Mouse (Mus musculus) liver, adult 2 months (tissue): ENCODE data around the gene Ogfod3. TPM values are rescaled to one million over a fixed set of nuclear protein-coding genes. Genes with fewer than 3 reads are reported as not detected.
A peak's percentile ranks its signal among the peaks of the same experiment; 100 is the strongest.

Experiments
- DNase-seq: peaks from one replicate; pipeline ENCODE4 v3.0.0-alpha.2; 2011; ENCODE audit warnings: low read depth, low spot score; ENCODE audit errors: extremely low read depth
- H3K27ac ChIP-seq: fragments of 200-500 bp; replicated peaks from 2 replicates; pipeline ENCODE4 v1.5.1; 2012; ENCODE audit warnings: low read depth, mild to moderate bottlenecking, control low read depth, inconsistent platforms, low read length; ENCODE audit not compliant: insufficient read depth
- H3K27me3 ChIP-seq: fragments of 200-500 bp; 2 replicates; pipeline ENCODE4 v1.6.1; 2012; ENCODE audit warnings: mild to moderate bottlenecking, moderate library complexity, low read length, inconsistent platforms; ENCODE audit not compliant: control insufficient read depth, insufficient read depth
- H3K36me3 ChIP-seq: fragments of 200-500 bp; 2 replicates; pipeline ENCODE4 v1.6.1; 2012; ENCODE audit warnings: low read length, inconsistent platforms; ENCODE audit not compliant: control insufficient read depth, insufficient read depth
- H3K4me1 ChIP-seq: fragments of 200-500 bp; 2 replicates; pipeline ENCODE4 v1.6.1; 2011; ENCODE audit warnings: low read length; ENCODE audit not compliant: control insufficient read depth, insufficient read depth
- H3K4me3 ChIP-seq: fragments of 200-500 bp; 2 replicates; pipeline ENCODE4 v1.5.1; 2011; ENCODE audit warnings: low read depth, mild to moderate bottlenecking, control low read depth, low read length, moderate library complexity; ENCODE audit not compliant: insufficient read depth
- H3K79me2 ChIP-seq: fragments of 200-500 bp; 2 replicates; pipeline ENCODE4 v1.6.1; 2012; ENCODE audit warnings: inconsistent platforms, mild to moderate bottlenecking, low read length, moderate library complexity; ENCODE audit not compliant: control insufficient read depth, insufficient read depth
- H3K9ac ChIP-seq: fragments of 200-500 bp; 2 replicates; pipeline ENCODE4 v1.6.1; 2012; ENCODE audit warnings: low read depth, mild to moderate bottlenecking, control low read depth, inconsistent platforms, low read length
- CTCF ChIP-seq: fragments of 200-500 bp; IDR thresholded peaks from 2 replicates; pipeline ENCODE4 v1.5.1; 2011; ENCODE audit warnings: low read depth, low read length, control low read depth
- POLR2A ChIP-seq: fragments of 200-500 bp; IDR thresholded peaks from 2 replicates; pipeline ENCODE4 v1.6.1; 2011; ENCODE audit warnings: low read length, control low read depth; ENCODE audit not compliant: insufficient read depth; ENCODE audit errors: extremely low read depth
- WGBS: fragments of 180-500 bp; shearing (Covaris S2); methylation state at CpG from one replicate; pipeline ENCODE4 v1.1.7; 2018; 5-methylcytosine and 5-hydroxymethylcytosine counted together
- polyA plus RNA-seq: library from polyadenylated mRNA; depleted of rRNA; stranded (reverse); fragments of >200 nt; gene quantifications from 2 replicates; pipeline ENCODE4 v1.2.3, GENCODE M21; 2012
- total RNA-seq: library from RNA; depleted of rRNA; stranded (reverse); fragments of >200 nt; gene quantifications from 2 replicates; pipeline ENCODE4 v1.2.3, GENCODE M21; 2014

Ogfod3 gene
- total and polyA plus RNA-seq, 2 experiments = 7.9 to 8.6 TPM

GRCm38 (mm10) chr11:121189681-121190080, 14.8 kb downstream of the Ogfod3 start:
- no peak overlapping the region for H3K9ac ChIP-seq
- peak; percentile 75 for DNase-seq
- H3K4me3 ChIP-seq = no peak overlapping the region
- no peaks in the 10 kb centered on the region for H3K36me3 ChIP-seq
- H3K27ac ChIP-seq = no peak overlapping the region
- 21% methylated on average over 3 of the region's 3 CpGs for WGBS
- TF ChIP-seq POLR2A = no peak
- TF ChIP-seq CTCF = no peak
- H3K79me2 ChIP-seq = no peaks in the 10 kb centered on the region
- peaks cover 6% of the 10 kb centered on the region for H3K4me1 ChIP-seq
- no peaks in the 10 kb centered on the region for H3K27me3 ChIP-seq

DNA sequence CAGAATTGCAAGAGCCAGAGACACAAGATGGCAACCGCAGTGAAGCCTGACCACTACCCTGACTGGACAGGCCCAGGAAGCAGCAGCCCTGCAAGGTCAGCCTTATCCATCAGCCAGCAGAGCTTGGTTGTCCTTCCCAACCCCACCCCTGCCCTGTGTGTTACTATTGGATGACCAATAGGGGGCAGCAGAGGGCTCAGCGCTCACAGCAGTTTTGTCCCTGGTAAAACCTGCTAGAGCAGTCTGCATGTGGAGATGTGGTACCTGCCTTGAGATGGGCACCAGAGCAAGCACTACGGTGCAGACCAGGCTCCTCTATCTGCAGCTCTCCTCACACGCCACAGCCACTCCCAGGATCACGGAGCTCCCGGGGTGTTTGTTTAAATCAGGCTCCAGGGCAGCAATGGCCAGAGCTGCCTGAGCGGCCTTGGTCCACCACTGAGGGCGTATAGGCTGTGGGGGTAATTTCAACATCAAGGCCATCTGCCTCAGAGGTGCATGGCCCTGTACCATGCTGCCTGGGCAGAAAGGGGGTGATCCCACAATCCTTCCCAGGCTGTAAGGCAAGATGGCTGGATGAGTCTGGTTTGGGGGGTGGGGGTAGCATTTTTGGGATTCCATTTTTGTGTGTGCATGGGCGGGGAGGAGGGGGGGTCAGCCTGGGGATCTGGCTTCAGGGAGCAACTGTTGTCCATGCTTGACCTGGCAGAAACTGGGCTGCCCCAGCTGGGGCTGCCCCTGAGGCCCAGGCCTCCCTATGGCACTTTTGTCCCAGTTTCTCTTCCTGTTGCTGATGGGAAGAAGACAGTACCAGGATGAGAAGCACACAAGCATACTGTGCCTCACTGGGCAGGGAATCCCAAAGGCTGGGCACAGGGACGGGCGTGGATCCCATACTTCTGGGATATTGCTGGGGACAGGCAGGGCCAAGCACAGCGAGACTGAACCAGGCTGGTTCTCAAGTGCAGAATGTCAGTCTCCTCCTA, 27.9 kb downstream of the Ogfod3 start:
- Histone ChIP-seq H3K4me3 (no peak overlapping the region), H3K4me1 (no peaks in the 10 kb centered on the region), H3K27ac (no peak overlapping the region), H3K36me3 (no peaks in the 10 kb centered on the region), H3K27me3 (no peaks in the 10 kb centered on the region), H3K9ac (no peak overlapping the region), H3K79me2 (no peaks in the 10 kb centered on the region)
- TF ChIP-seq POLR2A = no peak
- TF ChIP-seq CTCF = peak; percentile 92
- 55% methylated on average over 12 of the region's 12 CpGs for WGBS
- DNase-seq = peak; percentile 40

GRCm38 (mm10) chr11:121174234-121174633, 30.3 kb downstream of the Ogfod3 start:
- no peak overlapping the region for H3K9ac ChIP-seq
- no peaks in the 10 kb centered on the region for H3K36me3 ChIP-seq
- no peaks in the 10 kb centered on the region for H3K4me1 ChIP-seq
- no peak overlapping the region for H3K27ac ChIP-seq
- 82% methylated on average over 3 of the region's 3 CpGs for WGBS
- no peak overlapping the region for H3K4me3 ChIP-seq
- no peak for DNase-seq
- no peaks in the 10 kb centered on the region for H3K79me2 ChIP-seq
- H3K27me3 ChIP-seq = no peaks in the 10 kb centered on the region
- TF ChIP-seq POLR2A = no peak
- no peak for TF ChIP-seq CTCF

- TF ChIP-seq POLR2A (no peak), CTCF (no peak)
- no peak overlapping the region for H3K9ac ChIP-seq
- no peaks in the 10 kb centered on the region for H3K27me3 ChIP-seq
- H3K4me3 ChIP-seq = no peak overlapping the region
- no peaks in the 10 kb centered on the region for H3K4me1 ChIP-seq
- WGBS = 92% methylated on average over 5 of the region's 5 CpGs
- H3K36me3 ChIP-seq = no peaks in the 10 kb centered on the region
- H3K79me2 ChIP-seq = no peaks in the 10 kb centered on the region
- DNase-seq = no peak
- no peak overlapping the region for H3K27ac ChIP-seq
These were observed 31.3 kb downstream of the Ogfod3 start for GRCm38 (mm10) chr11:121173203-121173602.

DNA sequence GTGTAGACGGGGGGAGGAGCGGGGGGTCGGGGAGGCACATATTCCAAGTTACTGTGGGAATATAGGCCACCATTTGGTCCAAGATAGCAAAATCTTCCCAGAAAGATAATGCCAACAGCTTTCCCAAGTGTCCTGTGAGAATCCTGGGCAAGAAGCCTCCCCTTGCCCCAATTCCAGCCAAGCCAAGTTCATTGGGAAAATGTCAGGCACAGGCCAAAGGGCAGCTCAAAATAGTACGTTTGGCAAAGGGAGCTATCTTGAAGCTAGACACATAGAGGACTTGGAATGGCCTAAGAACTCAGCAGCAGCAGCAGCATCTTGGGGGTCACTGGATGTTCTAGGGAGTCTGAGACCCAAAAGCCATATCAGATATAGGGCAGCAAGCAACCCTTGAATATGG, 40.8 kb downstream of the Ogfod3 start:
- Histone ChIP-seq H3K36me3 (no peaks in the 10 kb centered on the region), H3K27me3 (no peaks in the 10 kb centered on the region), H3K4me3 (no peak overlapping the region), H3K27ac (no peak overlapping the region), H3K79me2 (no peaks in the 10 kb centered on the region), H3K9ac (no peak overlapping the region), H3K4me1 (no peaks in the 10 kb centered on the region)
- DNase-seq = no peak
- TF ChIP-seq CTCF (no peak), POLR2A (no peak)
- 86% methylated on average over 4 of the region's 4 CpGs for WGBS
